Comparison of ENCODE assay signal across 22 mouse cellular contexts in genomic region chr10:17769856-17770255, GRCm38 (mm10). TPM values are rescaled to one million over a fixed set of nuclear protein-coding genes. Genes with fewer than 3 reads are reported as not detected.
A peak's percentile ranks its signal among the peaks of the same experiment; 100 is the strongest.
DNase-seq lines count a peak whose midpoint lies in the region; ATAC-seq and TF ChIP-seq lines count a peak whose summit lies in the region.
"Had no signal": no experiment of that assay in that cellular context is flagged by ENCODE, and none has a peak within 500 bp of the region (broad histone marks: within the 10 kb centered on the region; RNA-seq: fewer than 3 reads in every experiment).

No protein-coding gene starts in this region.

- H3K36me3 ChIP-seq in MEL (ENCODE audit: control insufficient read depth in 1 of 2, insufficient read depth in 2 of 2, low read length in 2 of 2): peaks cover 0 to 2% of the 10 kb centered on the region in 2 experiments; a peak in 1 of 4 replicates
- no peaks in the 10 kb centered on the region for H3K36me3 ChIP-seq in embryonic facial prominence, embryonic 11.5 days (replicated peaks; ENCODE audit: control insufficient read depth, insufficient read depth, low read depth, low read length)
- H3K36me3 ChIP-seq in kidney, embryonic 14.5 days (ENCODE audit: control insufficient read depth, insufficient read depth, low read length): no peaks in the 10 kb centered on the region
- H3K36me3 ChIP-seq in forebrain, embryonic 15.5 days: no peaks in the 10 kb centered on the region
- H3K36me3 ChIP-seq: G1E; heart, embryonic 15.5 days; hindbrain, embryonic 13.5 days; liver, embryonic 13.5 days had no signal

- no peak overlapping the region for H3K4me3 ChIP-seq in MEL (ENCODE audit: control insufficient read depth in 1 of 2, insufficient read depth in 1 of 2, low read depth in 2 of 2, low read length in 2 of 2)
- H3K4me3 ChIP-seq in embryonic facial prominence, embryonic 11.5 days (ENCODE audit: low read depth, low read length): no peak overlapping the region
- no peak overlapping the region for H3K4me3 ChIP-seq in kidney, embryonic 14.5 days (ENCODE audit: low read length)
- no peak overlapping the region for H3K4me3 ChIP-seq in forebrain, embryonic 15.5 days
- H3K4me3 ChIP-seq: heart, embryonic 15.5 days; hindbrain, embryonic 13.5 days; liver, embryonic 13.5 days had no signal

- WGBS in embryonic facial prominence, embryonic 11.5 days: 44% methylated on average over 5 of the region's 5 CpGs
- 90% methylated on average over 5 of the region's 5 CpGs for WGBS in kidney, embryonic 14.5 days
- WGBS in forebrain, embryonic 15.5 days: 82% methylated on average over 5 of the region's 5 CpGs

- H3K27ac ChIP-seq in MEL (ENCODE audit: control insufficient read depth, low read depth, low read length): peak overlapping the region; percentile 24; the same call in 1 of the 2 replicates
- H3K27ac ChIP-seq in embryonic facial prominence, embryonic 11.5 days (replicated peaks; ENCODE audit: low read depth, low read length): no peak overlapping the region
- no peak overlapping the region for H3K27ac ChIP-seq in kidney, embryonic 14.5 days (ENCODE audit: low read depth, low read length)
- H3K27ac ChIP-seq in forebrain, embryonic 15.5 days (replicated peaks): no peak overlapping the region
- H3K27ac ChIP-seq: heart, embryonic 15.5 days; hindbrain, embryonic 13.5 days; kidney, postnatal 0 days; liver, embryonic 13.5 days had no signal

- no peak for ATAC-seq in embryonic facial prominence, embryonic 11.5 days (replicated peaks; ENCODE audit: insufficient number of reproducible peaks, low FRiP score, low TSS enrichment, low read depth)
- no peak for ATAC-seq in kidney, embryonic 14.5 days (ENCODE audit: low FRiP score, low TSS enrichment)
- no peak for ATAC-seq in forebrain, embryonic 15.5 days (replicated peaks)
- ATAC-seq: CD4-positive, CD25-positive, alpha-beta regulatory T cell, adult 4 months; forebrain, postnatal 0 days; intestine, embryonic 16.5 days had no signal

- no peak overlapping the region for H3K9ac ChIP-seq in MEL (ENCODE audit: control insufficient read depth, low read depth, low read length, poor library complexity, severe bottlenecking)
- H3K9ac ChIP-seq in embryonic facial prominence, embryonic 11.5 days (replicated peaks; ENCODE audit: low read length): no peak overlapping the region
- no peak overlapping the region for H3K9ac ChIP-seq in kidney, embryonic 14.5 days (ENCODE audit: low read depth, low read length)
- H3K9ac ChIP-seq in forebrain, embryonic 15.5 days (replicated peaks): no peak overlapping the region
- H3K9ac ChIP-seq: forebrain, postnatal 0 days; heart, embryonic 15.5 days; hindbrain, embryonic 13.5 days; liver, embryonic 13.5 days had no signal

- H3K79me2 ChIP-seq in MEL (ENCODE audit: control insufficient read depth, insufficient read depth, low read length, poor library complexity): no peaks in the 10 kb centered on the region

- H3K9me3 ChIP-seq in MEL (replicated peaks; ENCODE audit: insufficient read depth, low read length): no peaks in the 10 kb centered on the region
- H3K9me3 ChIP-seq in embryonic facial prominence, embryonic 11.5 days (replicated peaks; ENCODE audit: control insufficient read depth, low read length): no peaks in the 10 kb centered on the region
- no peaks in the 10 kb centered on the region for H3K9me3 ChIP-seq in kidney, embryonic 14.5 days (ENCODE audit: control insufficient read depth, low read length)
- H3K9me3 ChIP-seq in forebrain, embryonic 15.5 days: no peaks in the 10 kb centered on the region
- H3K9me3 ChIP-seq: G1E; heart, embryonic 15.5 days; hindbrain, embryonic 13.5 days; liver, embryonic 13.5 days had no signal

- DNase-seq in 3T3-L1 (ENCODE audit: low read depth, low spot score): peak; percentile 43
- DNase-seq in MEL (ENCODE audit: low read depth, low spot score): peak; percentile 70
- peak; percentile 73 for DNase-seq in embryonic facial prominence, embryonic 11.5 days (ENCODE audit: low spot score)
- DNase-seq in layer of hippocampus, adult 9-10 months (ENCODE audit: low spot score): peak; percentile 12
- DNase-seq in thymus, postnatal 36 days: no peak
- DNase-seq: adrenal gland, postnatal 10 days; cerebellum, adult 2 months; forebrain, postnatal 0 days; gastrocnemius, postnatal 36 days; left cerebral cortex, postnatal 4 days; liver, embryonic 13.5 days; midbrain, embryonic 14.5 days; right cerebral cortex, postnatal 4 days; thymus, postnatal 25 days had no signal

- TF ChIP-seq RAD21 in MEL (IDR thresholded peaks at IDR 0.05; ENCODE audit: low read depth, low read length): no peak

- no peaks in the 10 kb centered on the region for H3K27me3 ChIP-seq in MEL (ENCODE audit: control insufficient read depth in 1 of 2, insufficient read depth in 2 of 2, low read length in 2 of 2)
- no peaks in the 10 kb centered on the region for H3K27me3 ChIP-seq in embryonic facial prominence, embryonic 11.5 days (ENCODE audit: control insufficient read depth, insufficient read depth, low read length)
- H3K27me3 ChIP-seq in kidney, embryonic 14.5 days (ENCODE audit: control insufficient read depth, insufficient read depth, low read length): no peaks in the 10 kb centered on the region
- H3K27me3 ChIP-seq in forebrain, embryonic 15.5 days: no peaks in the 10 kb centered on the region
- H3K27me3 ChIP-seq: heart, embryonic 15.5 days; hindbrain, embryonic 13.5 days; liver, embryonic 13.5 days had no signal

- no peak overlapping the region for H3K4me2 ChIP-seq in embryonic facial prominence, embryonic 11.5 days (ENCODE audit: low read depth, low read length)
- H3K4me2 ChIP-seq in kidney, embryonic 14.5 days (replicated peaks; ENCODE audit: low read depth, low read length): no peak overlapping the region
- no peak overlapping the region for H3K4me2 ChIP-seq in forebrain, embryonic 15.5 days (replicated peaks)
- H3K4me2 ChIP-seq: heart, embryonic 15.5 days; hindbrain, embryonic 13.5 days; liver, embryonic 13.5 days had no signal

- no peaks in the 10 kb centered on the region for H3K4me1 ChIP-seq in MEL (ENCODE audit: control insufficient read depth in 1 of 2, insufficient read depth in 2 of 2, low read length in 2 of 2)
- H3K4me1 ChIP-seq in embryonic facial prominence, embryonic 11.5 days (ENCODE audit: control insufficient read depth, insufficient read depth, low read length): no peaks in the 10 kb centered on the region
- no peaks in the 10 kb centered on the region for H3K4me1 ChIP-seq in kidney, embryonic 14.5 days (ENCODE audit: control insufficient read depth, insufficient read depth, low read length)
- no peaks in the 10 kb centered on the region for H3K4me1 ChIP-seq in forebrain, embryonic 15.5 days
- H3K4me1 ChIP-seq: hindbrain, embryonic 13.5 days; liver, embryonic 13.5 days had no signal

- TF ChIP-seq CTCF in MEL (IDR thresholded peaks at IDR 0.05 in 2 of 3, conservative IDR thresholded peaks at IDR 0.05 in 1 of 3; ENCODE audit: control insufficient read depth in 1 of 3, insufficient read depth in 1 of 3, low read depth in 2 of 3, low read length in 3 of 3, poor library complexity in 1 of 3, severe bottlenecking in 1 of 3): no peak

- no peak for TF ChIP-seq POLR2A in MEL (IDR thresholded peaks at IDR 0.05; ENCODE audit: control insufficient read depth in 1 of 2, insufficient read depth in 1 of 2, low read depth in 1 of 2, low read length in 2 of 2, poor library complexity in 1 of 2)

- 0 out of 4 replicates have a peak, but pooled peaks of 1 of the 2 experiments have one; percentile 17 for TF ChIP-seq EP300 in MEL (IDR thresholded peaks at IDR 0.05; ENCODE audit: low read depth in 1 of 2, low read length in 2 of 2)

TF ChIP-seq in MEL, 35 proteins besides CTCF, POLR2A, EP300 and RAD21:
- TF ChIP-seq GABPA (IDR thresholded peaks at IDR 0.05; ENCODE audit: low read depth, low read length) (no peak), MYB (IDR thresholded peaks at IDR 0.05; ENCODE audit: low read depth, low read length) (no peak), POLR2AphosphoS5 (IDR thresholded peaks at IDR 0.05; ENCODE audit: borderline replicate concordance, low read depth, low read length) (no peak), ZMIZ1 (IDR thresholded peaks at IDR 0.05; ENCODE audit: low read depth, low read length) (no peak), ZKSCAN1 (IDR thresholded peaks at IDR 0.05; ENCODE audit: low read depth, low read length) (no peak), USF2 (IDR thresholded peaks at IDR 0.05; ENCODE audit: borderline replicate concordance in 1 of 2, insufficient read depth in 1 of 2, low read depth in 1 of 2, low read length in 2 of 2) (no peak), GATA1 (IDR thresholded peaks at IDR 0.05; ENCODE audit: low read depth, low read length) (no peak), ELF1 (IDR thresholded peaks at IDR 0.05; ENCODE audit: low read depth, low read length) (no peak), USF1 (IDR thresholded peaks at IDR 0.05; ENCODE audit: low read depth, low read length) (no peak), JUND (IDR thresholded peaks at IDR 0.05; ENCODE audit: low read depth, low read length) (no peak), TAL1 (IDR thresholded peaks at IDR 0.05; ENCODE audit: low read length) (no peak), UBTF (IDR thresholded peaks at IDR 0.05; ENCODE audit: borderline replicate concordance, insufficient read depth, low read depth, low read length) (no peak), MAZ (IDR thresholded peaks at IDR 0.05; ENCODE audit: low read depth, low read length) (no peak), BHLHE40 (IDR thresholded peaks at IDR 0.05; ENCODE audit: borderline replicate concordance, low read depth, low read length) (no peak)

RNA-seq across cellular contexts. Expression of gene Txlnb, which starts 26.2 kb away (rescaled TPM):
- total RNA-seq in MEL (2012; rRNA removed): not detected in 2 replicates
- not detected for polyA plus RNA-seq in MEL (2012; ENCODE audit: insufficient read depth in 1 of 2, insufficient read length in 2 of 2, low read depth in 1 of 2, low replicate concordance in 2 of 2, missing spikeins in 1 of 2)
- 1.8 and 1.9 TPM in 2 replicates for polyA plus RNA-seq in embryonic facial prominence, embryonic 11.5 days (2014; fragmentation: Nextera tagmentation; extraction: Ambion mirVana)
- polyA plus RNA-seq in kidney, embryonic 14.5 days (2014; fragmentation: Nextera tagmentation; extraction: Ambion mirVana): 0.93 and 1.2 TPM in 2 replicates
- polyA plus RNA-seq in forebrain, embryonic 15.5 days (2015; fragmentation: Nextera tagmentation; extraction: Ambion mirVana): 0.28 and 0.42 TPM in 2 replicates
- polyA plus RNA-seq: G1E had no signal

RNA-seq across cellular contexts. Expression of gene Cited2, which starts 46.8 kb away (rescaled TPM):
- total RNA-seq in MEL (2012; rRNA removed): 2.3 and 2.8 TPM in 2 replicates
- 10 to 100 TPM in 1 of 2 experiments, not detected in 1; 13.1 TPM for polyA plus RNA-seq in MEL (2012; ENCODE audit: insufficient read depth in 1 of 2, insufficient read length in 2 of 2, low read depth in 1 of 2, low replicate concordance in 2 of 2, missing spikeins in 1 of 2)
- 50.7 and 51.5 TPM in 2 replicates for polyA plus RNA-seq in embryonic facial prominence, embryonic 11.5 days (2014; fragmentation: Nextera tagmentation; extraction: Ambion mirVana)
- polyA plus RNA-seq in kidney, embryonic 14.5 days (2014; fragmentation: Nextera tagmentation; extraction: Ambion mirVana): 76.0 and 83.5 TPM in 2 replicates
- 69.2 and 72.1 TPM in 2 replicates for polyA plus RNA-seq in forebrain, embryonic 15.5 days (2015; fragmentation: Nextera tagmentation; extraction: Ambion mirVana)

Comparison
In these comparisons a context has a peak if more than half of its experiments do, and no peak if none do; other contexts are left out.
1. DNase-seq: peak in 3T3-L1 (single experiment), MEL (single experiment), embryonic facial prominence, embryonic 11.5 days (single experiment) and layer of hippocampus, adult 9-10 months (single experiment); none in thymus, postnatal 36 days (0 of 2).